Mouse (Mus musculus): ENCODE results near the gene Cyp2a5.
A peak's percentile ranks its signal among the peaks of the same experiment; 100 is the strongest.
"Not testable (repeated sequence)": the region's sequence is repeated elsewhere in the genome, so short reads cannot be mapped to it uniquely, and the experiment has no call there.

Gene Cyp2a5

GRCm38 (mm10) chr7:26835059-26835458, at the start of gene Cyp2a5:
Gene Cyp2a5, plus strand, starts transcription at chr7:26835305.
- DNase-seq (ENCODE audit: low read depth, low spot score): not testable (repeated sequence)

GRCm38 (mm10) chr7:26786013-26786412, 49.1 kb upstream of the Cyp2a5 start:
- DNase-seq (ENCODE audit: low read depth, low spot score): peak; percentile 74

- DNase-seq (ENCODE audit: low read depth, low spot score): no peak
Observed at GRCm38 (mm10) chr7:26789984-26790383, 45.1 kb upstream of the Cyp2a5 start.

- no peak for DNase-seq (ENCODE audit: low read depth, low spot score)
Observed at GRCm38 (mm10) chr7:26800104-26800503, 35.0 kb upstream of the Cyp2a5 start.

- DNase-seq (ENCODE audit: low read depth, low spot score): no peak
Observed at GRCm38 (mm10) chr7:26800996-26801395, 34.1 kb upstream of the Cyp2a5 start.

- no peak for DNase-seq (ENCODE audit: low read depth, low spot score)
Observed at GRCm38 (mm10) chr7:26808592-26808991, 26.5 kb upstream of the Cyp2a5 start, which contains the start of gene Cyp2g1. Gene Cyp2g1, plus strand, starts transcription at chr7:26808892.

- not testable (repeated sequence) for DNase-seq (ENCODE audit: low read depth, low spot score)
Observed at GRCm38 (mm10) chr7:26831556-26832292, 3.4 kb upstream of the Cyp2a5 start.

GRCm38 (mm10) chr7:26832668-26833067, 2.4 kb upstream of the Cyp2a5 start:
- DNase-seq (ENCODE audit: low read depth, low spot score): not testable (repeated sequence)

- DNase-seq (ENCODE audit: low read depth, low spot score): not testable (repeated sequence)
Observed at GRCm38 (mm10) chr7:26843400-26843799, 8.3 kb downstream of the Cyp2a5 start.

- not testable (repeated sequence) for DNase-seq (ENCODE audit: low read depth, low spot score)
Observed at GRCm38 (mm10) chr7:26850063-26850462, 15.0 kb downstream of the Cyp2a5 start.

- DNase-seq (ENCODE audit: low read depth, low spot score): not testable (repeated sequence)
Observed at GRCm38 (mm10) chr7:26878581-26878980, 43.5 kb downstream of the Cyp2a5 start.

GRCm38 (mm10) chr7:26880600-26880999, 45.5 kb downstream of the Cyp2a5 start:
- DNase-seq (ENCODE audit: low read depth, low spot score): not testable (repeated sequence)
